Mouse (Mus musculus): Measurements from ENCODE around the gene Mybbp1a.

Gene Mybbp1a

DNA sequence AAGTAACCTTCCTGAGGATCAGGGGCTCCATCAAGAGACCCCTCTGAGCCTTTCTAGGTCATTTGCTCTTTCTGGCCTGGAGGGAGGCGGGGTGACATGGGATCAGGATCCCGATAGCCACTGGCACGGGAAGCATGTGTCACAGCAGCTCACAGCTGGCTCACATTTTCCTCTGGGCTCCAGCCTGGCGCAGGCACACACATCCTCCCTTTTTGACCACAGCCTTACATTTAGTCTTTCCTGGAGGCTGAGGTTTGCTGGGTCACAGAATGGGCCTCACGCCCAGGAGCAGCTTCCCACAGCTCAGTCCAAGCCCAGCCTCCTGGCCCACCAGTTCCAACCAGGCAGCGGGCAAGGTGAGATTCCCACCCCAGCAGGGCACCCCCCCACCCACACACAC is 37.1 kb downstream of the Mybbp1a start:
- DNase-seq (ENCODE audit: low spot score), result no peak

DNA sequence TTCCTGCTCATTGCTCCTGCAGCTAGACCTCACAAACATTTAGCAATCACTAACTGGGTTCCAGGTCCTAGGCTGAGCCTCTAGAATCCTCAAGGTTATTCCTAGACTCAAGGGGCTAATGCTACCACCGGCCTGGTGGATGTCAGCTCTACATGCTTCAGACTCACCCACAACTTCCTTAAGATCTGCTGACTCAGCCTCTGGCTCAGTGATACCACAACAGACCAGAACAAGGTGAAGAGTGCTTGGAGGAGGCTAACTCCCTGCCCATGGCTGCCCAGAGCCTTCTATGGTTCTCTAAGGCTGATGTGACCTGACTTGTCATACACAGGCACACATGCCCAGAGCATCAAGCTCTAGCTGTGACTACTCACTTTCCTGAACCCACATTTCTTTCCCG is 38.3 kb downstream of the Mybbp1a start:
- no peak for DNase-seq (ENCODE audit: low spot score)

DNA sequence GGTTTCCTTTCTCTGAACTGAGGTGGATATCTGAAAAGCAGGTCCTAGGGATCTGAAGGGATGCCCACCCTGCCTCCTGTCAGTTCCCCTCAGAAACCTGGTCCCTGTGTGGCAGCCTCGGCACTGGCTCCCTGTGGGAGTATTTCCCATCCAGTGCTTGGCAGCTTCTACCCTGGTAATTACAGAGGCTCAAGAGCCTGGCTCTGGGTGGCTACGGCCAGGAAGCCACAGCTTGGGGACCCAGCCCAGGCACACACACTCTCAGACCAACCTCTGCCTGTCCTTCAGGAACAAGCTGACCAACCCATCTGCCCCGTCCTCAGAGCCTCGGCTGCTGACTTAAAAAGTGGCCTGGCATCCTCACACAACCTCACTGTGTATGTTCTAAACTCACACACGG is 40.2 kb downstream of the Mybbp1a start:
- DNase-seq (ENCODE audit: low spot score), result no peak

DNA sequence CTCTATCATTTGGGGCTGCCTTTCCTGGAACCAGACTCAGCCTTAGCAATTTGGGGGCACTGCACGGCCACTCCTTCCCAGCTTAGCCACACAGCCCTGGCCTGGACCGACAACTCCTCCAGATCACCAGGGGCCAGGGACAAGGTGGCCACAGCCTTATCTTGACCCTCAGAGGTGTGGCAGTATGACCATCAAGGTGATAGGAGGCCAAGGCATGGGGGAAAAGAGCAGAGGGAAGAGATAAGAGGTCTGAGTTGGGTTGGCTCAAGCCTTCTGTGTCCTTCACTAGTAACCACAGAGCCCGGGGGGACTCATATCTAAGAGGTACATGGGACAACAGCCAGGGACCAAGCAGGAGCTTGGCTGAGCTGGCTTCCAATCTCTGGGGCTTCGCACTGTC is 40.8 kb downstream of the Mybbp1a start:
- DNase-seq (ENCODE audit: low spot score), result no peak

DNA sequence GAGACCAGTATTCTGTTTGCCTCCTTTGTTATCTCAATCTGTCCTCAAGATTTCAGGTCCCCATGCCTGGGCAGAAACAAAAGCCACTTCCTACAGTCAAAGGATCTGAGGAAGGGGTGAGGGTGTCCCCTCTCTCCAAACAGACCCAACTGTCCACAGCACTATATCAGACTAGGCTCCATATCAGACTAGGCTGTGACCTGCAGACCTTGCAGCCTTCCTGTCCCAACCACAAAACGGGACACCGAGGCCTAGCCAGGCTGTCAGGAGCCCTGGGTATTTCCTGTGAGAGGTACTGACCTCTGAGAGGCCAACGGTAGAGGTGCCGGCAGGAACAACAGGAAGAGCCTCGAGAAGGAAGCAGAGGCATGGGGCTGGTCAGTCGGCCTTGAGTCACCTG is 43.4 kb downstream of the Mybbp1a start:
- DNase-seq (ENCODE audit: low spot score), result no peak

DNA sequence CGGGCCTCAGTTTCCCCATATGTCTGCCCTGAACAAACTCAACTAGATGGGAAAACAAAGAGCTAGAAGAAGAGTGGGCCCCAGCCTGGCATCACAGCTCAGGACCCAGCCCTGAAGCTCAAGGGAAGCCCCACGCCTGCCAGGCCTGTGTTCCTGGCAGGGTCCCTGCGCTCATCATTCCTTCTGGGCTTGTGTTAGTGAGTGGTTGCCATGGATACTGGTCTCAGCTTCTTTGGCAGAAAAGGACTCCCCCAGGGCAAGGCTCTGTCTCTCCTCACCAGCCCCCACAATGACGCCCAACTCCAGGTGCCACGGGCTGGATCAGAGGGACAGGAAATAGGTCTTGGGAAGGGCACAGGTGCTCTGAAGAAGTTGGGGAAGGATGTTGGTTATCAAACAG is 44.0 kb downstream of the Mybbp1a start:
- no peak for DNase-seq (ENCODE audit: low spot score)

DNA sequence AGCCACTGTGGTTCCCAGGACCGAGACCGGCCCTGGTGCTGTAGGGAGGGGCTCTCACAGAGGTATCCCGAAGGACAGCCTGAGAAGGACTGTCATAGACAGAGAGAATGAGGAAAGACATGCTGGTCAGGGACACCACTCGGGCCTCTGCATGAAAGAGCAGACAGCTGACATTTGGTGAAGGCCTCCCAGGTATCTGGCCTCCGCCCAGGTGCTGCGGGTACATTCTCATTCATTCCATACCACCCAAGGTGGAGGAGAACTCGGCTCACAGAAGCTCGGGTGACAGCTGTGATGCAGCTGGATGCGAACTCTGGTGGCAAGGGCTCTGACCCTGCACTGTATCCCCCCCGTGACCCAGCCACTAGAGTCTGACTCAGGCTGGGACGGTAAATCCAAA is 44.8 kb downstream of the Mybbp1a start:
- DNase-seq (ENCODE audit: low spot score), result no peak

- DNase-seq (ENCODE audit: low spot score), result no peak
These were observed 46.0 kb downstream of the Mybbp1a start for GRCm38 (mm10) chr11:72487171-72487570.

- no peak for DNase-seq (ENCODE audit: low spot score)
These were observed 46.6 kb downstream of the Mybbp1a start for GRCm38 (mm10) chr11:72487739-72488138.

GRCm38 (mm10) chr11:72488753-72489271 is 47.7 kb downstream of the Mybbp1a start:
- no peak for DNase-seq (ENCODE audit: low spot score)

DNA sequence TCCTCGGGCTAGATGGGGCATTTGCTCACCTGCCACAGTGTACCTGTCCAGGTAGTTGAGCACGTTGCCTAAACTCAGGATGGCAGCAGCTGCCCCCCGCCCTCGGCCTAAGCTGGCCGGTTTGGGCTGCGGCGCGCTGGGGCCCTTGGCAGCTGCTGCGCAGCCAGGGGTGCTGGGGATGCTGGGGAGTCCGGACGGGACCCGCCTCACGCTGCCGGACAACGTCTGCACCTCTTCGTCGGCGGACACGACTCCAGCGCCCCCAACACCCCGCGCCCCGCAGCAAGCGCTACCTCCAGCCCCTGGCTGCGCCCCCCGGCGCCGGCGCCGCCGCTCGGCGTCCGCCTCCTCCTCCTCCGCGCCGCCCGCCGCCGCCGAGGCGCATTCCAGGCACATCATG is 48.2 kb downstream of the Mybbp1a start:
- no peak for DNase-seq (ENCODE audit: low spot score)

DNA sequence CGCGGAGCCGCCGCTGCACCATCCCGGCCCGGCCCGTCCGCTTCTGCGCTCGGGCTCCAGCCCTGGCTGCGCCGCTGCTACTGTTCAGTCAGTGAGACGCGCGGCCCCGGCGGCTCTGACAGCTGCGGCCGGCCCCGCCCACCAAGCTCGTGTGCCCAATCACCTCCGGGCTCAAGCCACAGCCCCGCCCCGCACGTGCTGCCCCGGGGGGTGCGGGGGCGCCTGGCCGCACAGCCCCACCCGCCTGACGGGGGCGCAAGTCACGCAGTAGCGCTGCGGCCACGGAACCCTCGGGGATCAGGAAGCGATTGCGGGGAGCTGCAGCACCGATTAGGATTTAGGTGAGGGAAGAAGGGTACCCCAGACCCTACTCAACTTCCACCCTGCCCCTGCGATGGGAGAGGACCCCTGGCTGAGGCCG is 48.7 kb downstream of the Mybbp1a start, which contains the start of gene Spns2:
TSS of gene Spns2 (minus strand) at position 24 of the 421 bp plus-strand sequence.
- no peak for DNase-seq (ENCODE audit: low spot score)

DNA sequence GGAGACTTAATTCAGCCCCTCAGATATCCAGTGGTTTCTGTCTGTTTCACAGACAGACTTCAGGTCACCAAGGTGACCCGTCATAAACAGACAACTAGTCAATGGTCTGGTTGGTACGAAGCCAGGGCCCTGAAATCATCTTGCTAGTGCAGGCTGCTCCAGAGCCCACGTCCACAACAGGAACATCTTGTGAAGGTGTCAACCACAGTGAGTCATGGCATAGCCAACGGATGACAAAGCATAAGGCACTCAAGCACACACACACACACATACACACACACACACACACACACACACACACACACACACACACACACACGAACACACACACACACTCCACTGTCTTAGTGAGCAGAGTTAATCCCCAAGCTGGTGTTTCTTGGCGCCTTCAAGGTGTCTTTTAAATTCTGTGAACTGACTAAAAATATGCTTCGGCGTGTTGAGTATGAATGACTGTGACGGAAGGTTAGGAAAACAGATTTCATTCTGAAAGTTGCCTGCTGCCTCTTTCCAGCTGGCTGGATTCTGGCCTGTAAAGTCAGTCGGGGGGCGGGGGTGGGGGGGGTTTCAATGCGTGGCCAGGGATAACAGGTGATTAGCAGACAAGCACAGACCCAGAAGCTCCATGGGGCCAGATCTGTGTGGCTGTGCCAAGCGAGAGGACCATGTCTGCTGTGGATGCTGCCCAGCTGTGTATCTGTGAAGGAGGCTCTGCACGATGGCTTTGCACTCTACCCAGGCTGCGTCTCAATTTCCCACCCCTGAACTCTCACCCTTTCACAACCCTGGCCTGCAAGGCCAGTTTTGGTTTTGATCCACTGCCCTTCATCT is 50.2 kb downstream of the Mybbp1a start:
- no peak for DNase-seq (ENCODE audit: low spot score)

- DNase-seq (ENCODE audit: low spot score), result no peak
These were observed 53.2 kb downstream of the Mybbp1a start for GRCm38 (mm10) chr11:72494046-72494988.

GRCm38 (mm10) chr11:72496066-72496465 is 54.9 kb downstream of the Mybbp1a start:
- DNase-seq (ENCODE audit: low spot score), result no peak

DNA sequence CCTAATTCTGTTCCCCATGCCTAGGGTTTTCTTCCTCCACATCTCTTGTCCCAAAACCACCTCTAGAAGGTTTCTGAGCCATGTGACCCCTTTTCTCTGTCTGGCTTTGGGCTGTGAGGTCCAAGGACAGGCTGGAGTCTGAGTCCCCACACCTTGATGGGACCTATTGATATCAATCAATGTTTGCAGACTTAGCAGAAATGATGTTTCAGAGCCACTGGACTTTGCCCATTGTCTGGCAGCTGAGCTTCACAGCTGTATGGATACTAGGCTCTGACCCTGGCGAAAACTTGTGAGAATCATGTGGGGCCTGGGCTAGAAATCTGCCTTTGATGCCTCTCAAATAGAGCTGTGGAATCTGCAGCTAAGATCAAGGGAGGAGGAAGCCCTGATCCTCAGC is 55.6 kb downstream of the Mybbp1a start:
- no peak for DNase-seq (ENCODE audit: low spot score)

DNA sequence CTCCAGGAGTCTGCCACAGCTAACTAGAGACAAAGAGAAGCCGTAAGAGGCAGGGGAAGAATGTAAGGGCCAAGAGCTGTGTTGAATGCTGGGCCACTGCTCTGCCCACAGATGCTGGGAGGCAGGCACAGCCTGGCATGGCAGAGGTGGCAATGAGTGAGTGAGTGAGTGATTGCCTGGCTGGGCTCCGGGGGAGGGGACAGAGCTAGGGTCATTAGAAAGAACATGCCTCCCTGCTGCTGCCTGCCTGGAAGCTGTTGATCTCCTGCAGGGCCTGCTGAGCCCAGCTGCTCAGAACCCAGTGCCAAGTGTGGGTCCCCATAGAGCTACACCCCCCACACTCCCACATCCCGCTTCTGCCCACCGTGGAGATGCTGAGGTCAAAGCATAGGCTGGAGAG is 56.2 kb downstream of the Mybbp1a start:
- no peak for DNase-seq (ENCODE audit: low spot score)

DNA sequence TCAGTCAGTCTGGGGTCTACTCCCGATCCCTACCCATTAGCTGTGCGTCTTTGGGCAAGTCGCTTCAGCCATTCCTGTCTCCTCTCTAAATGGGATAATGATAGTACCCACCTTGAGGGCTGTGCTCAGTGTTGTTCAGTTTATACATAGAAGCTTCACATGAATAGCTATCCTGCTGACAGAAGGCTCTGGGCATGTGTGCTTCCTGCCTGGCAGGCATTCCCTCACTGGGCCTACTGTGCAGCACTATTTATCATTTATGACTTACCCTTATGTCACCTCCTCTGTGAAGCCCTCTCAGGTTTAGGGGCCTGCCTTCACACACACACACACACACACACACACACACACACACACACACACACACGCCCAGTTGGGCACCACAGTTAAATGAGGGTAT is 59.0 kb downstream of the Mybbp1a start:
- no peak for DNase-seq (ENCODE audit: low spot score)

Data from MN1 (cell line).